Mouse (Mus musculus): ENCODE results near the gene Sema3g.
A peak's percentile ranks its signal among the peaks of the same experiment; 100 is the strongest.

Sema3g gene

DNA sequence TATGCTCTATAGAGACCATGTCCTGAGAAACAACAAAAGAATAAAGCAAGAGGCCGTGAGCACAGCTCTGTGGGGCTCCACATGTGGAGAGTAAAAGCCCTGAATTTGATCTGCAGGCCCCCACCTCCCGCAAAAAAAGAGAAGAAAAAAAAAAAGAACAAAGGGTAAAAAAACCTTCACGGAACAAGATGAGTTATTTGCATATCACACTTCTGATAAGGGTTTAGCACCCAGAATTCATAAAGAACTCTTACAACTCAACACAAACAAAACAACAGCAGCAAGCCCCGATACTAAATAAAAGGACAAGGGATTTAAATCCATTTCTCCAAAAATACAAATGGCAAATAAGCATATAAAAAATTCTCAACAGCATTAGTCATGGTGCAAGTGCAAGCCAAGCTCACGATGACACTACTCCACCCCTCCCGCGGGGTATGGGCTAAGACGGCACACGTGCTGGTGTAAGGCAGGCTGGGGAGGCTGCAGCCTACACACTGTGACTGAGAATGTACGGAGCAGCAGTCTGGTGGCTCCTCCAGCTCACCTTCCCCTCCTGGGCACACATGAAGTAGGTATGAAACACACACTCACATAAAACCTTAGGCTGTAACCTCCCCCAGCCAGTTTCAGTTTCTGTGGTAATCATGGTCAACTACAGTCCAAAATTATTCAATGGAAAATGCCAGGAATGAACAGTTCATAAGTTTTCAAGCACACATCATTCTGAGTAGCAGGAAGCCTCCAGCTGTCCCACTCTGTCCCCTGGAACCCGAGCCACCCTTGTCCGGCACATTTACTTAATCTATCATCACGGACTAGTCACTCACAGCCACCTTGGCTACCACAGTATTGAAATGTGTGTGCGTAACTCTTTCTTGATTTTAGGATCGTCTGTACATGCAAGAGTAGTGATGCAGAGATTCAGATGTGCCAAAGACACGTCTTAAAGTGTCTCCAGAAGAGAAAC lies 19.8 kb upstream of the Sema3g start:
- peak; percentile 52 to 80 for DNase-seq

DNA sequence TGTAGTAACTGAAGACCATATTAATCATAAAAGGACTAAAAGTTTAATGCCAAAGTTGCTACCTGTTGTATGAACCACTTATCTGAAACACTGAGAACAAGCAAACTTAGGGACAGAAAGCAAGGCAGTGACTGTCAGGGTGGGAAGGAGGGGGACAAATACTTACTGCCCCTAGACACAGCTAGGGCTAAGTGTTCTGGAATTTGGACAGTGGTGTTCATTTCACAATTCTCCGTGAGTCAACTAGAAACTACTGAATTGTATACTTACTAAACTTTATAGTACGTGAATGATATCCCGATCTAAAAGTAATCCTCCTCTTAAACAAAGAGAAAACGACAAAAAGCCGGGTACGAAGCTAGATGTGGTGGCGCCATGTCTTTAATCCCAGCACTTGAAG lies 18.1 kb upstream of the Sema3g start:
- no peak for DNase-seq

DNA sequence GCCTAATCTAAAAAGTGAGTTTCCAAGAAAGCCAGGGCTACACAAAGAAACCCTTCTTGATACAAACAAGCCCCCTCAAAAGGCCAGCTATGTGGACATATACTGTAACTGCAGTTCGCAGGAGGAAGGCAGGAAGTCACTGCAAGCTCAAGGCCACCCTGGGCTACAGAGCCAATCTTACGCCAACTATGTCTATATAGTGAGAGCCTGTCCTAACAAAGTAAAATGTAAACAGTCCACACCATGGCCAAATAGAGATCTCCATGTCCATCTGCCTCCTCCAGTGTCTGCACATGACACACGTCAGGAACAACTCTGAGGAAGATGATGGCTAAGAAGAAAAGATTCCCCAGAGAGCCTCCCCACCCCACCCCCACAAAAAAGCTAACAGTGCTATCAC lies 17.6 kb upstream of the Sema3g start:
- no peak for DNase-seq

DNA sequence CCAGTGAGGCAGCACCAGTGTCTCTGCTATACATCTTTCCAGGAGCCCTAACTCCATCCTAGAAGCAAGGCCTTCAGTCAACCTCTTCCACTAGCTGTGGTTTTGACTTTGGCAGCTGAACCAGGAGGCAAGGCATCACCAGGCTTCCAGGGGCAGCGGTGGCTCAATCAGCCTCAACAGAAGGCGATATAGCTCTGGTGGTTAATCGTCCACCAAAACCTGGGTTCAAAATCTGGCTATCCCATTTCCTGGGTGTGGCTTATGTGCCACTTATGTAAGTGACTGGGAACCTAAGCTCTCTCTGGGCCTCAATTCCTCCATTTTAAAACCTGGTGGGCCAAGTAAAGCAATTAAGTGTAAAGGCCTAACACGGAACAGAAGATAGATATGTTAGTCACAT lies 12.8 kb upstream of the Sema3g start:
- DNase-seq = no peak

DNA sequence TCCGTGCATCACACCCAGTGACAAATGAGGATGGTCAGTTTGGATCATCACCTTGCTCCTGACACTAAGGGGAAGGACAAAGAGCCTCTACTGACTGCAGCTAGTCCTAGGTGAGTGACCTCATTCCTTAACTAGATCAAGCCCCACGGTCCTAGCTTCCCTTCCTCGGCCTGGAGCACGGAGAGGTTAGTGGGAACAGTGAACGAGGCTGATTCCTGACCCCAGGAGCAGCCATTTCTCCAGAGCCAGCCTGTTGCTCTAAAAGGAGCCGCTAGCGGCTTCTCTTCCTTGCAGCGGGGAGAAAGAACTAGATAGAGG lies 12.5 kb upstream of the Sema3g start:
- no peak for DNase-seq

DNA sequence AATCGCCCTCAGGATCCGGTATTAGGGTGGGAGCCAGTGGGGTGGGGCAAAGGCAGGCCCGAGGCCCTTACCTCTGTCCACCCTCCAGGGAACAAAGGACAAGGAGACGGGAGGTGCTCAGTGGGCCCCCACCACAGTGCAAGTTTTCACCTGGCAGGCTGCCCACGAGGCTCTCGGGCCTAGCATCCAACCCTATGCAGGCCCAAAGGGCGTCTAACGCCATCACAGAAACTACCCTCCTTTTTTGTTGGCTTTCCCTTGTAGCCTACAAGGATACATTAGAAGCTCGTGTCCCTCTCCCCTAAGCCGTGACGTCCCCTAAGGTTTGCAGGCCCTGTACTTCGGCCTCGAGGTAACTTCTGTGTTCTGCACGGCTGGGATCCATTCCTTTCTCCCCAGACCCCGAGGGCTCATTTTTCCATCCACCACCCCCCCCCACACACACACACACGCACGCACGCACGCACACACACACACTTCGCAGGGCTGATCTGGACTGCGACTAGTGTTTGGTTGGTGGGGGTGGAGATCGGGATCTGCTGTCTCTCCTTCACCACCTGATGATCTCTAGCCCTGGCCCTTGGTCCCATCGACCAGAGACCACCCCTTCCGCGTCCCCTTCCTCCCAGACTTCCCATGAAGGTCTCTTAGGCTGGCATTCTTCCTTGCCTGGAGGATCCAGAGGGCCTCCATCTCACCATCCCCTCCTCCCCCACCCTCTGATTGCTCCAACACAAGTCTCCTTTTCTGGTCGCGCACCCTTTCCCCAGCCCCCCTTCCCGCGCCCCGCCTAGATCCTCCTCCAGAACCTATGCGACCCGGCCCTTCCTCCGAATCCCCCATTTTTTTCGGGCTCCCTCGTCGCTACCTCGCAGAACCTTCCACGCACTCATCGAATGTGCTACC lies 11.8 kb upstream of the Sema3g start:
- peak; percentile 69 to 73 for DNase-seq

DNA sequence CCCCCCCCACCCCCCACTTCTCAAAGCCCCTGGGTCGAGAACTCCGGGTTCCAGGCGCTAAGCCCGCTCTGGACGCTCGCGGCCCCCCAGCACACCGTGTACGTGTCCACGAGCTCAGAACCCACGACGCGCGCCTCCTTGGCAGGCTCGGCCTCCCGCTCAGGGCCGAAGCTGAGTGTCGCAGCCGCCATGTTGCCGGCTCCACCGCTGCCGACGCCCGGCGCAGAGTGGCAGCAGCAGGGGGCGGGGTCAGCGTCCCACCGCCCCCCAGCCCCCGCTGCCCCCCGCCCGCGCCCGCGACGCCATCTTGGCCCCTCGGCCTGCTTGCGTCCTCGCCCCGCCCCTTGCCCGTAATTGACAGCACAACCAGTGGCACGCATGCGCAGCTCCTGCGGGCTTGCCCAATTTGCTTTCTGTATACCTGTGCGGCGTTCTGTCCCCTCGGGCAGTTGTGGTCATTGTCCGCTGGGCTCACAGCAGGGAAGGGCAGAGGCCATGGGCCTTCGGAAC lies 11.1 kb upstream of the Sema3g start:
- DNase-seq = peak; percentile 97

DNA sequence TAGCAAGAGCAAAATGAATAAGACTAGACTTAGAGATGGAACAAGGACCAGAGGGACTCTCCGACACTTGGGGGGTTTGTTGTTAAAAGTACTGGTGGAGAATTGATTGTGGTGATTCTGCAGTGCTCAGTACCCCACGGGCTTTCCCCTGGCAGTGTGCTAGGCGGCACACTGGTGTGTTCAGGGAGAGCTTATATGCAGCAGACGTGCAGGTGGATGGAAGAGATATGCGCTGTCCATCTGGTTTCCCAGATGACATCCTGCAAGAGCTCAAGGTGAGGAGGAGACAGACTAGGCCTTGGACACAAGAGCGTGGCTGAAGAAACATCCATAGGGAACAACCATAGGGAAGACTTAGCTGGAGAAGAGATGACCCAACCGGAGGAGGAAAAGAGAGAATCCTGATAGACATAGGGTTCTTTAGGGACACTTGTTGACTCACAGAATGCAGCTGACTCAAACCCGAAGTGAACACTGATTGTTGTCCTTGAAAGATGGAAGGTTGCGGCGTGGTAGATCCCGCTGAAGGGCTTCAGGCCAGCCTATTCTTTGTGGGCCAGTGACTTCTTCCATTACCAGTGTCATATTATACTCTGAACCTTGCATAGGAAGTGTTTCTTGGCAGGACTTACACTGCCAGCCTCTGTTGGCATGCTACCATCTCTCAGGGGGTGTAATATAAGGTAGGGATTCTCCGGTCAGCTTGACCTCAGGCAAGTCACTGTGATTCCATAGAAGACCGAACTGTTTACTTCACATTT lies 10.4 kb upstream of the Sema3g start:
- DNase-seq = peak in 1 of 2 experiments; percentile 50

DNA sequence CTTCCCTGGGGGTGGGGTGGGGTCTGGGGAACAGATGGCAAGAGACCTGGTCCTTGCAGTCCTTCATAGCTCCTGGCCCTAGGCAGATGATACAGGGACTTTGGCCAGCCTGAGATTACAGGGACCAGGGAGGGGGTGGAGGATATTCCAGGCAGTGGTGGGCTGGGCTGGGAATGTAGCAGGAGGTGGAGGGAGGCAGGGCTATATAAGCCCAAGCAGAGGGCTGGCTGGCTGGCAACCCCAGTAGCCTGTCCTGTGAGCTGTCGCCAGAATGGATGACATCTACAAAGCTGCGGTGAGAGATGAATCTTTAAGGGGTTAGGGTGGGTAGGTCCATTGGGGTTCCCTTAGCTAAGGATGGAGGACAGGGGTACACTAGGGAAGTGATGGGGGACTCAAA lies 9.6 kb upstream of the Sema3g start, which contains the start of gene Tnnc1:
TSS of gene Tnnc1 (plus strand) at position 229 of the 400 bp plus-strand sequence.
- DNase-seq = no peak

DNA sequence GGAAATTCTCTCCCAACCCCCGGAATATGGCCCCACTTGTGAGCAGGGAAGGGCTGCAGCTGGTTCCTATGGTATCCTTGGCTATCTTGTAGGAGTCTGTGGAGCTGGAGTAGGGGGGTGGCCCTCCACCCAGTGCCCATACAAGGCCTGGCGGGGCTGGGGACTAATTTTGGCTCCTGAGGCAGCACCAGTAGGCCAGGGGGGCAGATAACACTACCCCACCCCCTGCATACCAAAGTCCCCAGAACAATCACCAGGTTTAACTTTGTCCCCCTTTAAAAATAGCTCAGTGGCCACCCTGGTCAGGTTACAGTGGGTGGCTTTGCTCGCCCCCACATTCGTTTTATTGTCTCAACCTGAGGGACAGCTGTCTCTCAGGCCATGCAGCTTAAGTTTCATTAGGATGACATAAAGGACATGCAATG lies 8.5 kb upstream of the Sema3g start:
- no peak for DNase-seq

DNA sequence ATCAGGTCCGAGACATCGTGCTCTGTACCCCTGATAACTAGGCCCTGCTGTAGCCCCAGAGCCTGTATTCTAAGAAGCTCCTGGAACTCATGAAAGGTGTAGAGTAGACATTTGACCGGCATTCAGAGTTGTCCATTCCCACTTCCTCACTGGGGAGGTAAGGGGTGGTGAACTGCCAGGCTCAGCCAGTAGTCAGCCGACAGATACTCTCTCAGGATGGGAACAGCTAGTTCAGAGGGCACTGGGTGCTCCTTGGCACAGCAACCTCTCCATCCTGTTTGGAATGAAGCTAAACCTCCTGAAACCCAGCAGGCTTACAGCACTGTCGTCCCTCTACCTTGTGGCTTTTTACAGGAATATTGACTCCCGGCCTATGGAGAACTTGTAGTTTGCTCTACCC lies 5.8 kb upstream of the Sema3g start:
- DNase-seq = no peak

DNA sequence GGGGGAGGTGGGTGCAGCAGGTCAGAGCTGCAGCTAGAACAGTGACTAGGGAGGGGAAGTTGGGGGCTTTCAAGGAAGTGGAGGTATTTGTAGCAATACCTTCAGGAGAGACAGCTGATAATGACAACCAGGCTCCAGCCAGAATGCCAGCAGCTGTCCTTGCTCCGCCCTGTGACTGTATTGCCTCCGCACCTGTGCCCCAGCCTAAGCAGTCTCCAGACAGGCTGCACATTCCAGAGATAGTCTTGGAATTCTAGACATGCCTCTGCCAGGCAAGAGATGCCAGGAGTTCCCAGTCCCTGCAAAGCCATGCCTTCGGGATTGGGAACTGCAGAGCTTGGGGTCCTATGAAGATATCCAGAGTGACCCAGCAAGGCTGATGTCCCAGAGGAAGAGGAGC lies 5.2 kb upstream of the Sema3g start:
- peak in 1 of 2 experiments; percentile 60 for DNase-seq

DNA sequence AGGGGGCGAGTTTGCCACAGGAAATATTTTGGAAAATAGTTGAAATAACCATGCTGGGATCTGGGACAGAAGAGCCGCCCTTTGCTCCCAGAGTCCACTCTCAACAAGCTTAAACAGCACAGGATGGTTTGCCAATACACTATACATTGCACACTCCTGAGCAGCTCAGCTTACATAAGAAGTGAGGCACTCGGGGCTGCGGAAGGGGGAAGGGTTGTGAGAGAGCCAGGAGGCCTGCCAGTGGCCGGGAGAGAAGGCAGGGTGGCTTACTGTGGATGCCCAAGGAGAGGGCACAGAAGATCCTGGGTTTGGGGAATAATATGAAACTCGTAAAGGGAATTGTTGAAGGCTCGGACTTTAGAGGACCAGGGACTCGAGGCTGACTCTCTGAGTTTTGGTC lies 3.8 kb upstream of the Sema3g start:
- no peak for DNase-seq

DNA sequence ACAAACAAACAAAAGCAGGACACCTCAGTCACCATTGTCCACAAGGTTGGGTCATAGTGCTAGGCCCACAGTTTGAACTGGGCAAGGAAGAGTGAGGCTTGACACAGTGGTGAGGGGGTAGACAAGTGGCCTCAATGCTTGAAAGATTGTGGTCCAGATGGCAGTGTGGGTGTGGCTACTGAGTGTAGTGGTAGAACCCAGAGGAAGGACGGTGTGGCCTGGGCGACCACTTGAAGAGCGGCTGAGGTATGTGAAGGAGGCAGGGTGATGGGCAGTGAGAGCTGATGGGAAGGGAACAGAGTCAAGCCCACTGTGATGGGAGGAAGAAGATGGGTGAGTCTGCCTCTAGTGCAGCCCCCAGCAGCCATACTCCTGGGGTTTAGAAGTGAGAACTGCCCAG lies 3.0 kb upstream of the Sema3g start:
- no peak for DNase-seq

DNA sequence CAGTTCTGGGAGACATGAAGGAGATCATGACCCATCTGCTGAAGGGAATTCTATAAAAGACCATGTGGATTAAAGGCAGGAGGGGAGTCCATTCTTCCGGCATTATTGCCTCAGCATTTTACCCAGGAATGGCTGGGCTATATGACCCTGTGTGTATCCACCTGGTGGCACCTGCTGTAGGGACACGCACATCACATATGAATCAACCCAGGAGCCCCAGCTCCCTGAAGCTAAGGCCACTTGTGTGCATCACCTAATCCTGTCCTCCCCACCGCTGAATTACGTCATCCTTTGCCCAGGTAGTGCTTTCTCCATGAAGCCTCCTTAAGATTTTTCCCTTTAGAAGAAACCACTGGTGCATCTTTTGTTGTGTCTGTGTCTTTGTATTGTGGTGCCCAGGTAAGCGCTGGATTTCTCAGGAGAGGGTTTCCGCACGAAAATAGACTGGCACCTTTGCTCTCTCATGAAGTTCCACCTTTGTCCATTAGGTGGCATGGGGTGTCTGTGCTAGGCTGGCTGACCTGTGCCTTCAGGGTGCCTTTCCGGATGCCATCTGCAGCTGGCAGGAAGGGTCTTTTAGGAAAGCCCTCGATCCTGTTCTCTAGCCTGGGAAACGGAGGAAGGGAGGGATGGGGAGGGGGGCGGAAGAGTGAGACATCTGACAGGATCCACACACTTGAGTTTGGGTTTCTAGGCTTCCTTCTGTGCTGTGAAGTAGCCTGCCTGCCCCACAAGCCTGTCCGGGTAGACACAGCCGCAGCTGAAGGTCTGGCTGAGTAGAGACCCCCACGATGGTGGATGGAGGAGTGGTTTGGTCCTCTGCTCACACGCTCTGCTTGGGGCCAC lies 2.3 kb upstream of the Sema3g start:
- DNase-seq = peak; percentile 71 to 86

DNA sequence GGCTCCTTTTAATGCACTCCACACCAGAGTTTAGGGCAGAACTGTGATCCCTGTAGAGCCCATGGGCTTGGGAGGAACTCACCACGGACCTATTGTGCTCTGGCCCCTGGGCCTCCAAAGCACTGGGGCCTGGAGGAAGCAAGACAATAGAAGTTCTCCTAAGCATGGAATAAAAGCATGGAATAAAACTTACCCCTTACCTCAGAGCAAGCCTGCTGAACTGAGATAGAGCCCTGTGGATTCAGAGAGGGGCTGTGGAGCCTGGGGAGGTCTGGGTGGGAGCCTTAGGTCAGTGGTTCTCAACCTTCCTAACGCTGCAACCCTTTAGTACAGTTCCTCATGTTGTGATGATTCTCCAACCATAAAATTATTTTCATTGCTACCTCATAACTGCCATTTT lies 814 bp upstream of the Sema3g start, which contains the start of gene Nisch:
TSS of gene Nisch (minus strand) at position 101 of the 400 bp plus-strand sequence.
- DNase-seq = no peak

DNA sequence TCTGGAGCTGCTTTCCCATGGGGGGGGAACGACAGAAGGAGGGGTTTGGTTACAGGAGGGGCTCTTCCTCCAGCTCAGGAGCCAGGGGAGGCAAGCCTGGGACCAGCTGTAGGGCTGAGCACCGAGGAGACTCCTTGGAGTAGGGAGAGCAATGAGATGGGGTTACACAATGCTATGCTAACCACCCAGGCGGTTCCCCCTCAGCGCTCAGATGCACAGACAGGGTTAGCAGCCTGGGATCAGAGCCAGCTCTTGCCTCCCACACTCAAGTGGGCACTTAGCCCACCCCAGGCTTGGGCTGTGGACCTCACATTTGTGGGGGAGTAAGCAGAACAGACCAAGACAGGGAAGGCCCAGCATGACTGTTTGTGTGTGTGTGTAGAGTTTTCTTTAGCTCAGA lies 9.3 kb downstream of the Sema3g start:
- DNase-seq = peak; percentile 76 to 90

DNA sequence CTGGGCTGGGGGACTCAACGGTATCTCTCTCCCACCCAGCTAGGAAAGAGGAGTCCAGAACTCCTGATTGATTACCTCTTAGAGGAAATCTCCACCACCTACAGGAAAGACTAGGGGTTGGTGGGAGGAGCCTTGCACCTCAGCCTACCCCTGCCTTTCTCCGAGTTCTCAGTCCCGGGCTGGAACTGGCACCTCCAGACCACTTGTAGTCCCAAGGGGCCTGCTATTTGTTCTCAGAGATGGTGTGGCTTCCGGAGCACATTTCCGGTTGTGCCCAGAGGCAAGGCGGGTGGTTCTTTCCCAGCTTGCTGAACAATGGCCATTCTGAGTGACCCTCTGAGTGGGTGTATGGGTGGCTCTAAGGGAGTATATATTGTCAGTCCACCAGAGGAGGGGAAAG lies 10.6 kb downstream of the Sema3g start:
- DNase-seq = peak; percentile 68 to 82

DNA sequence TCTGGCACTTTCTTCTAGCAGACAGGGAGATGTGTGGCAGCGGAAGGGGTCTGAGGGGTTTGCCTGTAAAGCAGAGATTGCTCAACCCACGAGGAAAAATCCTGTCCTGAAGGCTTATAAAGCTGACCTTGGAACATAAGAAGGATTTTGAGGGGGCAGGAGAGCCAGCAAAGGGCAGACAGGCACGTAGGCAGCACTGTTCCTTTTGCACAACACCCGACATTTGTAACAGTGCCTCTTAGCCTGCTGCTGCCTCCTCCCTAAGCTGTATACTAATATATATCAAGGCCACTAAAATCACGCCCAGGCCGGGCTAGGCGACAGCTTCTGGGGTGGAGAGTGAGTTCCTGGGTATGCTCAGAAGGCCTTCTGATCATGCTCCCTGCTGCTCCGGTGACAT lies 12.8 kb downstream of the Sema3g start:
- DNase-seq = peak in 1 of 2 experiments; percentile 28

DNA sequence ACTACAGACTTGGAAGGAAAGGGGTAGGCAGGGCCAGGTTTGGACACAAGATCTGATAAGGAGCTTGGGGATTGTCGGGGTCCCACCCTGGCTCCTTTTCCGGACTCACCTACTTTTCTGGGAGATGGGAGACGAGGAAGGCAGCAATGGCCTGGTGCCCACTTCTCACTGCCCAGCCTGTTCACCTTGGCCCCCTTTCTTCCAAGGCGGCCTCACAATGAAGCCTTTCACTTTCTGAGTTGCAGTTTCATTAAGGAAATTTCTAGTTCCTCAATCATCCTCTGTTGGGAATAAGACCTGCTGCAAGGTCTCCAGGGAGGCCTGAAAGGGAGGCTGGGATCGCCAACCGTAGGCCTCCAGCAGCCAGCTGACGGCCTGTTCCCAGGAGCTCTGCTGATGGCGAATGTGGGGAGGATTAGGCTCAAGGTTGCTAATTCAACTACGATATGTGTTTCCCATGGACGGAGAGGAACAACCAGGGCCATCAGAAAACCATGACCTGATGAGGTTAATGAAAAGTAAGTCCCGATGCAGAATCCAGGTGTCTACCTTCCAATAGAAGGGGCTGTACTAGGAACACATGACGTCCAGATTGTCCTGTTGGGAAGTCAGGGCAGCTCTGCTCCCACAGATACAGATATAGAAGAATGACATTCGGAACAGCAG lies 14.9 kb downstream of the Sema3g start:
- DNase-seq = peak; percentile 32 to 40
